Mouse (Mus musculus) embryonic fibroblast, embryonic 13.5 days (primary cell): ENCODE results near the gene Mrps21.

Experiments used
- CTCF ChIP-seq: IDR thresholded peaks from 2 replicates; pipeline ENCODE4 v1.5.1; 2011; ENCODE audit warnings: mild to moderate bottlenecking, control low read depth, low read length, moderate library complexity, borderline replicate concordance; ENCODE audit not compliant: insufficient read depth
- POLR2A ChIP-seq: IDR thresholded peaks from 2 replicates; pipeline ENCODE4 v1.6.1; 2011; ENCODE audit warnings: low read depth, mild to moderate bottlenecking, control low read depth, low read length, moderate library complexity

GRCm38 (mm10) chr3:95867408-95867807 is 3.9 kb downstream of the Mrps21 start:
- TF ChIP-seq CTCF (no peak), POLR2A (no peak)
